Mouse (Mus musculus) CH12.LX (cell line): ENCODE measurements at regions not wholly inside any gene's neighbourhood (a gene's known extent, or its start where the extent isn't known, plus 50 kb on each side); places are given as distances from the start of the nearest gene placed in this dataset.

ENCODE experiments used
- CTCF ChIP-seq, 2 experiments: IDR thresholded peaks in 1 of 2; conservative IDR thresholded peaks in 1 of 2; 2 replicates each; pipeline ENCODE4 v1.5.1; 2011 to 2012; ENCODE audit warnings: low read depth in 2 of 2, low read length in 2 of 2, improper control_type of control experiment in 1 of 2, inconsistent platforms in 1 of 2, mild to moderate bottlenecking in 1 of 2, moderate library complexity in 1 of 2
- E2F4 ChIP-seq: IDR thresholded peaks from 2 replicates; pipeline ENCODE4 v1.6.1; 2011; ENCODE audit warnings: low read depth, low read length, improper control_type of control experiment; ENCODE audit not compliant: insufficient replicate concordance
- EP300 ChIP-seq: IDR thresholded peaks from 2 replicates; pipeline ENCODE4 v1.6.1; 2011; ENCODE audit warnings: low read length, improper control_type of control experiment
- IRF4 ChIP-seq: IDR thresholded peaks from 2 replicates; pipeline ENCODE4 v1.6.1; 2014; ENCODE audit warnings: low read depth, mild to moderate bottlenecking, inconsistent platforms, low read length, improper control_type of control experiment
- KAT2A ChIP-seq: IDR thresholded peaks from 2 replicates; pipeline ENCODE4 v1.6.1; 2012; ENCODE audit warnings: low read length, improper control_type of control experiment, inconsistent platforms; ENCODE audit not compliant: insufficient replicate concordance
- MAZ ChIP-seq: IDR thresholded peaks from 2 replicates; pipeline ENCODE4 v1.6.1; 2012; ENCODE audit warnings: low read depth, mild to moderate bottlenecking, inconsistent platforms, low read length, improper control_type of control experiment, moderate library complexity
- NELFE ChIP-seq: IDR thresholded peaks from 2 replicates; pipeline ENCODE4 v1.6.1; 2011; ENCODE audit warnings: low read depth, low read length, improper control_type of control experiment
- POLR2A ChIP-seq: IDR thresholded peaks from 2 replicates; pipeline ENCODE4 v1.6.1; 2011; ENCODE audit warnings: low read depth, mild to moderate bottlenecking, improper control_type of control experiment, low read length
- UBTF ChIP-seq: IDR thresholded peaks from 2 replicates; pipeline ENCODE4 v1.6.1; 2012; ENCODE audit warnings: low read depth, mild to moderate bottlenecking, inconsistent platforms, low read length, improper control_type of control experiment, moderate library complexity
- USF2 ChIP-seq: conservative IDR thresholded peaks from 2 replicates; pipeline ENCODE4 v1.6.1; 2011; ENCODE audit warnings: low read depth, low read length, improper control_type of control experiment

GRCm38 (mm10) chr11:66605998-66606397 lies 80.2 kb upstream of the Shisa6 start:
- TF ChIP-seq UBTF = no peak
- no peak for TF ChIP-seq IRF4
- no peak for TF ChIP-seq POLR2A
- TF ChIP-seq NELFE = no peak
- no peak for TF ChIP-seq EP300
- no peak for TF ChIP-seq CTCF (conservative IDR thresholded peaks at IDR 0.05 in 1 of 2, IDR thresholded peaks at IDR 0.05 in 1 of 2; ENCODE audit: low read depth in 2 of 2, low read length in 2 of 2)
- no peak for TF ChIP-seq KAT2A
- TF ChIP-seq E2F4 = no peak
- TF ChIP-seq USF2 = no peak
- no peak for TF ChIP-seq MAZ
